Mouse (Mus musculus) yolk sac, embryonic 10.5 days (tissue): ENCODE data around the gene Nrxn2.

Source experiments
- DNase-seq: peaks from one replicate; pipeline ENCODE4 v3.0.0-alpha.2; 2017; ENCODE audit warnings: low spot score

Nrxn2 gene

GRCm38 (mm10) chr19:6543035-6543383 lies 124.5 kb downstream of the Nrxn2 start:
- no peak for DNase-seq

GRCm38 (mm10) chr19:6543518-6543917 lies 125.0 kb downstream of the Nrxn2 start:
- DNase-seq = no peak

GRCm38 (mm10) chr19:6544712-6545111 lies 126.2 kb downstream of the Nrxn2 start:
- no peak for DNase-seq

GRCm38 (mm10) chr19:6545481-6545880 lies 127.0 kb downstream of the Nrxn2 start:
- DNase-seq = no peak

GRCm38 (mm10) chr19:6546096-6546495 lies 127.6 kb downstream of the Nrxn2 start:
- DNase-seq = no peak

- no peak for DNase-seq
Measured at GRCm38 (mm10) chr19:6547801-6548200, 129.3 kb downstream of the Nrxn2 start.

GRCm38 (mm10) chr19:6548431-6549410 lies 130.2 kb downstream of the Nrxn2 start:
- DNase-seq = no peak

GRCm38 (mm10) chr19:6549566-6549965 lies 131.0 kb downstream of the Nrxn2 start:
- DNase-seq = no peak

- no peak for DNase-seq
Measured at GRCm38 (mm10) chr19:6551215-6551614, 132.7 kb downstream of the Nrxn2 start.

GRCm38 (mm10) chr19:6552302-6553028 lies 133.9 kb downstream of the Nrxn2 start:
- no peak for DNase-seq

GRCm38 (mm10) chr19:6553174-6553573 lies 134.6 kb downstream of the Nrxn2 start:
- DNase-seq = no peak

- no peak for DNase-seq
Measured at GRCm38 (mm10) chr19:6553819-6554582, 135.5 kb downstream of the Nrxn2 start.

GRCm38 (mm10) chr19:6559576-6559975 lies 141.0 kb downstream of the Nrxn2 start:
- DNase-seq = no peak

GRCm38 (mm10) chr19:6560246-6560815 lies 141.8 kb downstream of the Nrxn2 start:
- no peak for DNase-seq

GRCm38 (mm10) chr19:6565136-6565535 lies 146.6 kb downstream of the Nrxn2 start:
- no peak for DNase-seq

- no peak for DNase-seq
Measured at GRCm38 (mm10) chr19:6566450-6566849, 147.9 kb downstream of the Nrxn2 start.

GRCm38 (mm10) chr19:6569021-6569420 lies 150.5 kb downstream of the Nrxn2 start:
- DNase-seq = no peak

GRCm38 (mm10) chr19:6569561-6569960 lies 151.0 kb downstream of the Nrxn2 start:
- no peak for DNase-seq

GRCm38 (mm10) chr19:6571476-6571875 lies 152.9 kb downstream of the Nrxn2 start:
- DNase-seq = no peak

- no peak for DNase-seq
Measured at GRCm38 (mm10) chr19:6572001-6572400, 153.5 kb downstream of the Nrxn2 start.
